Mouse (Mus musculus) ES-E14 (cell line): Measurements from ENCODE around the gene Parp4.

Source experiments
- CHD2 ChIP-seq: IDR thresholded peaks from 2 replicates; pipeline ENCODE4 v1.6.1; 2014; ENCODE audit warnings: mild to moderate bottlenecking, low read depth, low read length, inconsistent platforms
- HCFC1 ChIP-seq: IDR thresholded peaks from 2 replicates; pipeline ENCODE4 v1.6.1; 2012; ENCODE audit warnings: low read length, inconsistent platforms, borderline replicate concordance; ENCODE audit not compliant: insufficient read depth
- MAFK ChIP-seq: IDR thresholded peaks from 2 replicates; pipeline ENCODE4 v1.6.1; 2014; ENCODE audit warnings: mild to moderate bottlenecking, low read depth, low read length, inconsistent platforms; ENCODE audit not compliant: insufficient read depth
- ZC3H11A ChIP-seq: IDR thresholded peaks from 2 replicates; pipeline ENCODE4 v1.6.1; 2012; ENCODE audit warnings: low read depth, mild to moderate bottlenecking, inconsistent platforms, low read length, borderline replicate concordance
- ZNF384 ChIP-seq: IDR thresholded peaks from 2 replicates; pipeline ENCODE4 v1.6.1; 2012; ENCODE audit warnings: low read depth, low read length, inconsistent platforms

DNA sequence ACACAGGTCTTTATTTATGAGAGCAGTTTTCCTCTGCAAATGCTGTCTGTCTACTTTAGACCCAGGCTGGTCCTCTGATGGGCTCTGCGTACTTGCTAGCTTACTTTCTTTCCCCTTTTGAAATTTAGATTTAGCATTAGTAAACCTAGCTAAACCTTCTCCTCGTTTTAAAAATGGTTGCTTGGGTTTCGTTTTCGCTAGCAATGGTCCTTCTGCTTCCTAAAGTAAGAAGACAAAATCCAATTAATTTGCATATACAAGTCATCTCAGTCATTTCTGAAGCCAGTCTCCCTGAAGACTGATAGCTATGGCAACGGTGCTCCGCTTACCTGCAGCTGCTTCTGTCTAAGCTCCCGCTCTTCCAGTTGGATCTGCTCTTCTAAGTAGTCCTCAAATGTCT is 22.1 kb upstream of the Parp4 start:
- TF ChIP-seq ZC3H11A (no peak), MAFK (no peak), ZNF384 (no peak), CHD2 (no peak), HCFC1 (no peak)
